Mouse (Mus musculus) layer of hippocampus, postnatal 36 days (tissue): ENCODE results near the gene Aoc2. TPM values are rescaled to one million over a fixed set of nuclear protein-coding genes. Genes with fewer than 3 reads are reported as not detected.
"Not testable (repeated sequence)": the region's sequence is repeated elsewhere in the genome, so short reads cannot be mapped to it uniquely, and the experiment has no call there.

Experiments
- DNase-seq, 2 experiments: peaks; one replicate each; pipeline ENCODE4 v3.0.0; 2022
- microRNA-seq, 2 experiments: library from miRNA; unstranded; fragments of <30 nt; microRNA quantifications; one replicate each; pipeline ENCODE4 v1.2.0; 2021
- total RNA-seq, 2 experiments: library from RNA; stranded (reverse); gene quantifications; 2 replicates each; pipeline ENCODE4 v1.2.3; 2021

Gene Aoc2
- total RNA-seq, 2 experiments from 2014 or later: 8.4 to 9.7 TPM

- no peak for DNase-seq
Measured at GRCm38 (mm10) chr11:101357505-101358182, 32.8 kb downstream of the Aoc2 start.

DNA sequence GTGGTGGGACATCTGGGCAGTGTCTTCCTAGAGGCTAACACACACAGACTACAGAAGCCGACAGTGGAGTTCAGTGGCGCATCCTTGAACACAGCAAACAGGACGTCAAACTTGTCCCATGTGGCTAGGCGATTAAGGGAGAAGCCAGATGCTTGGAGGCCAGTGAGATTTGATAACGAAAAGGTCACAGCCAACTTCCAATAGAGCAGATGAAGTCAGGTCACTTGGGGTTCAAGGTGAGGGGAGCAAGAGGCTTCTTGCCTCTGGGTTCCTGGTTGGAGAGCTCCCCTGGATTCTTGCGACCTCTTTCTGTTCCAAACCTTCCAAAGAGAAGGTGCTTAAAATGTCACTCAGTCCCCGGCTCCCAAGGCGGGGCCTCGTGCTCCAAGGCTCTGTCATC lies 34.9 kb downstream of the Aoc2 start:
- DNase-seq: no peak

DNA sequence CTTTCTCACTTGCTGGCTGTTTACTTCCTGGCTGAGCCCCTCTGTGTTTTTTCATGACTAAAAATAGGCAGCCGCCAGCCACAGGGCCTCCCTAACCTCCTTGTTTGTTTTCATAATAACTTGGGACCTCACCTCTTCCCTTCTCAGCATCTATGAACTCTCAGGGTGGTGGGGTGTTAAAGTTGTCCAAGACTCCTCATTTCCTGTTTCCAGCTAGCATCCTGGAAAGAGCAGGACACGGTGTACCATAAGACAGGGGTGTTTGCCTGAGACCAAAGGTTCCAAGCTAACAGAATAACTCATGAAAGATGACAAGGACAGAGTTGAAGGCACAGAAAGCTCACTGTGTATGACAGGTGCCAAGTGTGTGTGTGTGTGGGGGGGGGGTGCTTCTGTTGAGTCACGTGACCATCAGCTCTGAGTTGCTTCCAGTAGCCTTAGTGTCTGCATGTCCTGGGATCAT lies 35.8 kb downstream of the Aoc2 start:
- DNase-seq: no peak

DNA sequence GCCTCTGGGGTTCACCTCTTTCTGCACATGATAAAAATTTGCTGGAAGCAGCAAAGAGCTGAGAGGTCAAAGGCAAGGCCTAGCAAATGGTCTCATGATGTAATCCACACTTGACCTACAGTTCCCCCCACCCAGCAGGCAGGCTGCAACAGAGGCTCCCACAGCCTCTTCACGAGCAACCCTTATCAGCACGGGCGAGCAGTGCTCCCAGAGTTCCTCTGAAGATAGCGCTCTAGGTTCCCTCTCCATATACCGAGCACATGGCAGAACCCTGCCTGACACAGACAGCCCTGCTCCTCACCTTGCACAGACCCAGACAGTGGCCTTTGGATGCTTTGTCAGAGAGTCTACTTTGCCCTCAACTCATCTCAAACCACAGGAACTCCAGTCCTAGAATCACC lies 39.7 kb downstream of the Aoc2 start:
- no peak for DNase-seq

DNA sequence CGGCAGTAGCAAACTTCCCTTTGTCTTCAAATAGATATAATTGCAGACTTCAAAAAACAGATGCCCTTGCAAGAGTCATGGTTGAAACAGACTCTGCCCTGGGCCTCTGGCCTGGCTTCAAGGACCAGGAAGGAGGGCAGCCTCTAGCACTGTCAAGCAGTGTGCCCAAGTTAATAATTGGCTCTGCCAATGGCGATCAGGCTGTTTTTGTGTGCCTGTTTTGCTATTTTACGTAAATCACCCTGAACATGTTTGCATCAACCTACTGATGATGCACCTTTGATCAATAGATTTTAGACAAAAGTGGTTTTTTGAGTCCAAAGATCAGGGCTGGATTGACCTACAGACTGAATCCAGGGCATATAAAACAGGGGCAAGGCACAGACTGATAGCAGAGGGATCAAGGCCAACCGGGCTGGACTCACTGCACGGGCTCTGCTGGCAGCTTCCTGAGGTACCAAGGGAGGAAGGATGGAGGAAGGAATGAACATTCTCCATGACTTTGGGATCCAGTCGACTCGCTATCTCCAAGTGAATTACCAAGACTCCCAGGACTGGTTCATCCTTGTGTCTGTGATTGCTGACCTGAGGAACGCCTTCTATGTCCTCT lies 42.6 kb downstream of the Aoc2 start, which contains the start of gene G6pc:
G6pc (plus strand) TSS at position 236 of the 610 bp plus-strand sequence.
- DNase-seq: no peak

GRCm38 (mm10) chr11:101370141-101370540 lies 45.3 kb downstream of the Aoc2 start:
- DNase-seq: no peak

- no peak for DNase-seq
Measured at GRCm38 (mm10) chr11:101374421-101374938, 49.6 kb downstream of the Aoc2 start.

GRCm38 (mm10) chr11:101378196-101378595 lies 53.3 kb downstream of the Aoc2 start:
- DNase-seq: not testable (repeated sequence)

DNA sequence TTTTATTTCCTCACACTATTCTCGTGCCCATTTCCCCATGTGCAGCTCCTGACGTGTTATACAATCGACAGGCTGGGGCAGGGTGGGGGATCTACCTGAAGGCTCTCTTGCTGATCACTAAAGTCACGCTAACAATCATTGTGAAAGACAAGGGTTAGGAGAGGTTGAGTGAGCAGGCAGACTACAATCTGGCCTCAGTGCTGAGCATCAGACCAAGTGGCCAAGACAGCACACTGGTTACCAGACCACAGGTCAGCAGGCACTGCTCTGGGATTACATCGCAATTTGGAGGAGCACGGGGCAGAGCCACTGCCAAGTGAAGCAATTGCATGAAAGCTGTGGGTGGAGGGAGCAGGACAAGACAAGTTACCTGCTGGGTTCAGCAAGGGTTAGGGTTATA lies 54.1 kb downstream of the Aoc2 start:
- no peak for DNase-seq

Small RNA genes within 50 kb of the gene (microRNA-seq; reads per million reads assigned to microRNA genes)
- gene Gm25593: 0 reads per million in 2 experiments

Other genes with a start within 250 kb of the Aoc2 start
- 1 to 10 TPM in 1 of 2 experiments, under 1 TPM in 1; 0.67 to 1.7 TPM for gene Hsd17b1, start 246.7 kb upstream of the Aoc2 start, total RNA-seq
- gene Coasy, start 242.5 kb upstream of the Aoc2 start, total RNA-seq: 10 to 100 TPM; 27.0 to 28.0 TPM
- 10 to 100 TPM; 42.1 to 53.7 TPM for gene Mlx, start 237.8 kb upstream of the Aoc2 start, total RNA-seq
- 1 to 10 TPM; 3.6 to 3.9 TPM for gene Psmc3ip, start 229.6 kb upstream of the Aoc2 start, total RNA-seq
- 10 to 100 TPM; 58.7 to 61.1 TPM for gene Retreg3, start 205.2 kb upstream of the Aoc2 start, total RNA-seq
- gene Tubg1, start 205.1 kb upstream of the Aoc2 start, total RNA-seq: 10 to 100 TPM; 39.7 to 41.8 TPM
- 10 to 100 TPM; 39.9 to 40.7 TPM for gene Tubg2, start 169.2 kb upstream of the Aoc2 start, total RNA-seq
- 100 to 1,000 TPM; 168 to 169 TPM for gene Cntnap1, start 154.5 kb upstream of the Aoc2 start, total RNA-seq
- gene Plekhh3, start 153.7 kb upstream of the Aoc2 start, total RNA-seq: 10 to 100 TPM; 12.5 to 14.8 TPM
- not detected for gene Ccr10, start 149.6 kb upstream of the Aoc2 start, total RNA-seq
- 10 to 100 TPM; 65.9 to 77.2 TPM for gene Ezh1, start 98.6 kb upstream of the Aoc2 start, total RNA-seq
- gene Ramp2, start 79.0 kb upstream of the Aoc2 start, total RNA-seq: 10 to 100 TPM; 63.7 to 68.0 TPM
- 10 to 100 TPM; 63.0 to 66.0 TPM for gene Vps25, start 71.4 kb upstream of the Aoc2 start, total RNA-seq
- 1 to 10 TPM; 6.4 to 8.3 TPM for gene Wnk4, start 64.5 kb upstream of the Aoc2 start, total RNA-seq
- under 1 TPM; 0.58 to 0.67 TPM for gene Cntd1, start 46.1 kb upstream of the Aoc2 start, total RNA-seq
- 100 to 1,000 TPM in 1 of 2 experiments, 10 to 100 TPM in 1; 96.7 to 113 TPM for gene Coa3, start 45.9 kb upstream of the Aoc2 start, total RNA-seq
- 100 to 1,000 TPM; 217 to 238 TPM for gene Becn1, start 22.8 kb upstream of the Aoc2 start, total RNA-seq
- gene Psme3, start 8.8 kb upstream of the Aoc2 start, total RNA-seq: 100 to 1,000 TPM; 121 to 122 TPM
- gene Aoc3, start 5.5 kb downstream of the Aoc2 start, total RNA-seq: 1 to 10 TPM in 1 of 2 experiments, under 1 TPM in 1; 0.62 to 1.4 TPM
- gene G6pc, start 42.5 kb downstream of the Aoc2 start, total RNA-seq: not detected
- gene Aarsd1, start 92.6 kb downstream of the Aoc2 start, total RNA-seq: 10 to 100 TPM; 41.4 to 43.7 TPM
- gene Gm27029, start 99.7 kb downstream of the Aoc2 start, total RNA-seq: 1 to 10 TPM; 7.1 to 8.8 TPM
- gene Rundc1, start 100.0 kb downstream of the Aoc2 start, total RNA-seq: 10 to 100 TPM; 34.8 to 36.3 TPM
- gene Ptges3l, start 100.3 kb downstream of the Aoc2 start, total RNA-seq: 1 to 10 TPM; 1.7 to 2.0 TPM
- gene Rpl27, start 117.2 kb downstream of the Aoc2 start, total RNA-seq: 10 to 100 TPM; 28.5 to 39.7 TPM
- gene Ifi35, start 123.3 kb downstream of the Aoc2 start, total RNA-seq: 1 to 10 TPM; 2.5 to 3.1 TPM
- 100 to 1,000 TPM; 123 TPM for gene Rnd2, start 139.9 kb downstream of the Aoc2 start, total RNA-seq
- 10 to 100 TPM; 28.0 to 28.2 TPM for gene Vat1, start 141.2 kb downstream of the Aoc2 start, total RNA-seq
- gene Brca1, start 226.9 kb downstream of the Aoc2 start, total RNA-seq: 1 to 10 TPM in 1 of 2 experiments, under 1 TPM in 1; 0.96 to 1.6 TPM
- 100 to 1,000 TPM; 142 to 194 TPM for gene Nbr1, start 227.1 kb downstream of the Aoc2 start, total RNA-seq